Mouse (Mus musculus) brain, adult 10 weeks (tissue): ENCODE measurements around the gene Pcdh8. TPM values are rescaled to one million over a fixed set of nuclear protein-coding genes. Genes with fewer than 3 reads are reported as not detected.

Experiments
- polyA plus RNA-seq: library from polyadenylated mRNA; stranded (reverse); fragments of 350-450 nt; fragmentation: Illumina TruSeq; extraction: RNeasy Lipid Tissue Mini Kit (QIAGEN cat#74804); gene quantifications from one replicate; pipeline ENCODE4 v1.2.3, GENCODE M21; 2015; ENCODE audit warnings: low read depth, low replicate concordance

Gene Pcdh8
- polyA plus RNA-seq, result 14.0 TPM

DNA sequence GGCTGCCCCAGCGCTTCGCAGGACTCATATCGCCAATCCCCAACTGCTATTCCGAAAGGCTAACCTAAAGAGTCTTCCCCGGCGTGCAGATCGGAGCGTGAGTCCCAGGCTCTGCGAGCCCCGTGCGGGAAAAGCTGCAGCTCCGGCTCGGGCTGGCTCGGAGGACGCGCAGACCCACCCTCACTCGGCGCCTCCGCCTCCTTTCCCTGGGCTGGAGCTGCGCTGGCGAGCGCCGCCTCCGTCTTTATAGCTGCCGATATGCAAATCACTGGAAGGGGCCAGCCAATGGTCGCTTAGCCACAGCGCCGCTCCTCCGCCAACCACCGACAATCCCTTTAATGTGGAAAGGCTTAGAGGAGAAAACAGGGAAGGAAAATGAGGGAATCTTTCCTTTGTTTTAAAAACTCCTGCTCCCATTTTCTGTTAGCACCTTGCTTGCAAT is at the start of gene Pcdh8:
Gene Pcdh8 (minus strand): TSS at position 219 of the 442 bp plus-strand sequence.

Other genes starting within 250 kb of the Pcdh8 start
- 98.0 TPM for gene Sugt1, start 183.6 kb downstream of the Pcdh8 start, polyA plus RNA-seq
- 2.6 TPM for gene Cnmd, start 109.1 kb downstream of the Pcdh8 start, polyA plus RNA-seq
- 3.2 TPM for gene Olfm4, start 212.8 kb upstream of the Pcdh8 start, polyA plus RNA-seq